Mouse (Mus musculus): ENCODE results near the gene Hnrnpl.

DNA sequence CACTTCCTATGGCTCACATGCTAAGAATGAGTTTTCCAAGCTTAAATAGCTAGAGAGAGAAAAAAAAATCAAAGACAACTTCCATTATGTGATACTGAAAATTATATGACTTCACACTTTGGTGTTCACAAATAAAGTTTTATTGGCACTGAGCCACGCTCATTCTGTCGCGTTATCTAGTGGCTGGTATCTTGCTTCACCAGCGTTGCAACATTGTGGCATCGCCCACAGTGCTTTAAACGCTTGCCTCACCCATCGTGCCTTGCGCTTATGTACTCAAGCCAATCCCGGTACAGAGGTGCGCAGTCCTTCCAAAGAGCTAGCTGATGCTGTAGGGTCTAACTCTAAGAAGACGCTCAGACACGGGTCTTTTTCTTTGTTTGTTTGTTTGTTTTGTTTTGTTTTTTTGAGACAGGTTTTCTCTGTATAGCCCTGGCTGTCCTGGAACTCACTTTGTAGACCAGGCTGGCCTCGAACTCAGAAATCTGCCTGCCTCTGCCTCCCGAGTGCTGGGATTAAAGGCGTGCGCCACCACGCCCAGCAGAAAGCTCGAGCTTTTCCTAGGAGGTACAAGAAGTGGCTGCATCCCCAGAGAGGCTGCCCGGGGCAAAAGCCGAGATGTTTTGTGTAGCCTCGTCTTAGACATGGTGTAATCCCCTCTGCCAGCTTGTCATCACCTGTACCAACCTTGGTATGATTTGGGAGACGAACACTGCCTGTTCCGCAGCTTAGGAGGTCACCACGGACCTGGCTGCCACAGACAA, 62.7 kb downstream of the Hnrnpl start:
- TF ChIP-seq CTCF (IDR thresholded peaks at IDR 0.05; ENCODE audit: low read depth) (no peak), EP300 (IDR thresholded peaks at IDR 0.05; ENCODE audit: low read depth) (no peak)
